Mouse (Mus musculus) liver, embryonic 12.5 days (tissue): ENCODE results near the gene Pgam2. TPM values are rescaled to one million over a fixed set of nuclear protein-coding genes. Genes with fewer than 3 reads are reported as not detected.

Experiments used
- ATAC-seq: fragments of 200-750 bp; cut with Nextera tagmentation; 2 replicates; pipeline ENCODE4 v1.8.0; 2017; ENCODE audit warnings: moderate number of reproducible peaks, mild to moderate bottlenecking, moderate library complexity
- H3K27ac ChIP-seq: fragments of 300-500 bp; sonication (generic); 2 replicates; pipeline ENCODE4 v1.5.1; 2016; ENCODE audit warnings: mild to moderate bottlenecking
- H3K27me3 ChIP-seq: fragments of 300-500 bp; sonication (generic); replicated peaks from 2 replicates; pipeline ENCODE4 v1.6.1; 2016; ENCODE audit warnings: mild to moderate bottlenecking, moderate library complexity
- H3K36me3 ChIP-seq: fragments of 300-500 bp; sonication (generic); 2 replicates; pipeline ENCODE4 v1.6.1; 2016; ENCODE audit warnings: mild to moderate bottlenecking, moderate library complexity
- H3K4me1 ChIP-seq: fragments of 300-500 bp; sonication (generic); 2 replicates; pipeline ENCODE4 v1.6.1; 2016
- H3K4me2 ChIP-seq: fragments of 300-500 bp; sonication (generic); 2 replicates; pipeline ENCODE4 v1.6.1; 2016; ENCODE audit warnings: mild to moderate bottlenecking, moderate library complexity
- H3K4me3 ChIP-seq: fragments of 300-500 bp; sonication (generic); 2 replicates; pipeline ENCODE4 v1.5.1; 2016; ENCODE audit warnings: mild to moderate bottlenecking, moderate library complexity
- H3K9ac ChIP-seq: fragments of 300-500 bp; sonication (generic); 2 replicates; pipeline ENCODE4 v1.6.1; 2016; ENCODE audit warnings: mild to moderate bottlenecking, moderate library complexity
- H3K9me3 ChIP-seq: fragments of 300-500 bp; sonication (generic); replicated peaks from 2 replicates; pipeline ENCODE4 v1.6.1; 2016; ENCODE audit warnings: mild to moderate bottlenecking, moderate library complexity
- WGBS: fragments of 180-500 bp; shearing (Covaris S2); methylation state at CpG from one replicate; pipeline ENCODE4 v1.1.7; 2016; ENCODE audit not compliant: insufficient replicate concordance; 5-methylcytosine and 5-hydroxymethylcytosine counted together
- polyA plus RNA-seq: library from polyadenylated mRNA; unstranded; fragments of >200 nt; fragmentation: Nextera tagmentation; extraction: Ambion mirVana; gene quantifications from 2 replicates; pipeline ENCODE4 v1.2.1, GENCODE M21; 2016

The Pgam2 gene
- polyA plus RNA-seq, 1 experiment from 2014 or later, result 1.7 TPM

- Histone ChIP-seq H3K9me3 (no peaks in the 10 kb centered on the region), H3K4me2 (no peak overlapping the region), H3K9ac (no peak overlapping the region), H3K27me3 (no peaks in the 10 kb centered on the region), H3K27ac (no peak overlapping the region), H3K4me3 (no peak overlapping the region), H3K36me3 (peaks cover 37% of the 10 kb centered on the region), H3K4me1 (peaks cover 23% of the 10 kb centered on the region)
- no peak for ATAC-seq
- WGBS, result 60% methylated on average over 8 of the region's 8 CpGs
Measured at GRCm38 (mm10) chr11:5802457-5803217, 896 bp downstream of the Pgam2 start.

DNA sequence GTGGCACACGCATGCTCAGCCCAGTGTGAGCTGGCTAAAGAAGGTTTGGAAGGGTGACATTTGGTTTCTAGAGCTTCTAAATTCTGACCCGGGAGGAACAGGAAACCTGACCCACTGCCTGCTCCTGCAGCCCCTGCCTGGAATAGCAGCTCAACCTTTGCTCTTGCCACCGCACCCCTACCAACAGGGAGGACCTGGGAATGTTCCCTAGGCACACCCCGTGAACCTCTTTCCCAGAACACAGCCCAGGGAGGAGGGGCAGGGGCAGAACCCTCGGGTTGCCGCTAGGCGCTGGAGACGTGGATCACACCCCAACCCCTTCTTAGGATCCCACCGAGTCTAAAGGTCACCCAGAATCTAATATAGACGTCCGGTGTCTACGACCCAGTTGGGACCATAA, 1.5 kb downstream of the Pgam2 start:
- Histone ChIP-seq H3K36me3 (peaks cover 43% of the 10 kb centered on the region), H3K4me2 (no peak overlapping the region), H3K4me1 (peaks cover 23% of the 10 kb centered on the region), H3K27ac (no peak overlapping the region), H3K4me3 (no peak overlapping the region), H3K9me3 (no peaks in the 10 kb centered on the region), H3K27me3 (no peaks in the 10 kb centered on the region), H3K9ac (no peak overlapping the region)
- ATAC-seq, result no peak
- 62% methylated on average over 12 of the region's 12 CpGs for WGBS

DNA sequence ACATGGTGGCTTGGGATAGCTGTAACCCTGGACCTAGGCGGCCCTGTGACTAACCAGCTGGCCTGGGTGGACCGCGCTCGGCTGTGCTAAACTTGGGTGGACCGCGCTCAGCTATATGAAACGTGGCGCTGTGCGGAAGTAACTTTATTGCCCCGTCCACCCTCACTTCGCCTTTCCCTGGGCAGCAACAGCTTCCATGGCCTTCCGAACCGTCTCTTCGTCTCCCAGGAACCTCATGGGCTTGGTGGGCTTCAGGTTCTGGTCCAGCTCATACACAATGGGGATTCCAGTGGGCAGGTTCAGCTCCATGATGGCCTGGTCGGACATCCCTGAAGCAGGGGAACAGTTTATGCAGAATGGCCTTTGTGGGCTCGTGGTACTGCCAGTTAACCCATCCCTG, 2.0 kb downstream of the Pgam2 start:
- ATAC-seq, result no peak
- Histone ChIP-seq H3K9me3 (no peaks in the 10 kb centered on the region), H3K9ac (no peak overlapping the region), H3K4me1 (peaks cover 23% of the 10 kb centered on the region), H3K4me3 (no peak overlapping the region), H3K36me3 (peaks cover 48% of the 10 kb centered on the region), H3K27ac (no peak overlapping the region), H3K4me2 (no peak overlapping the region), H3K27me3 (no peaks in the 10 kb centered on the region)
- 88% methylated on average over 16 of the region's 16 CpGs for WGBS

- Histone ChIP-seq H3K4me1 (peaks cover 23% of the 10 kb centered on the region), H3K36me3 (peaks cover 65% of the 10 kb centered on the region)
- 78% methylated on average over 17 of the region's 17 CpGs for WGBS
Measured at GRCm38 (mm10) chr11:5799621-5800490, 3.7 kb downstream of the Pgam2 start.

DNA sequence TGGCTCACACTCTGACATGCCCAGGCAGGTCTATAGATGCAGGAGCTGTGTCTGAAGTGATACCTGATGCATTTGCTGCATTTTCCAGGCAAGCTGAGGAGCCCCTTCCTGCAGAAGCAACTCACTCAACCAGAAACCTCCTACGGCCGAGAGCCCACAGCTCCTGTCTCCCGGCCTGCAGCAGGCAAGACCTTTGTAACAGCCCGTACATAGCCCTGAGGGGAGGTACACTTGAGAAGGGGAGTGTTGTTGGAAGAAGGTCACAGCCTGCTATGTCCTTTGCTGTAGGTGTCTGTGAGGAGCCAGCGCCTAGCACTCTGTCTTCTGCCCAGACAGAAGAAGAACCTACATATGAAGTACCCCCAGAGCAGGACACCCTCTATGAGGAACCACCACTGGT, 5.6 kb downstream of the Pgam2 start:
- peaks cover 83% of the 10 kb centered on the region for H3K36me3 ChIP-seq
- 92% methylated on average over 5 of the region's 5 CpGs for WGBS

More at GRCm38 (mm10) chr11:5799621-5800490, 3.7 kb downstream of the Pgam2 start:
- Histone ChIP-seq H3K27me3 (no peaks in the 10 kb centered on the region), H3K27ac (no peak overlapping the region), H3K9ac (no peak overlapping the region), H3K4me3 (no peak overlapping the region), H3K4me2 (no peak overlapping the region), H3K9me3 (no peaks in the 10 kb centered on the region)
- ATAC-seq, result no peak

DNA sequence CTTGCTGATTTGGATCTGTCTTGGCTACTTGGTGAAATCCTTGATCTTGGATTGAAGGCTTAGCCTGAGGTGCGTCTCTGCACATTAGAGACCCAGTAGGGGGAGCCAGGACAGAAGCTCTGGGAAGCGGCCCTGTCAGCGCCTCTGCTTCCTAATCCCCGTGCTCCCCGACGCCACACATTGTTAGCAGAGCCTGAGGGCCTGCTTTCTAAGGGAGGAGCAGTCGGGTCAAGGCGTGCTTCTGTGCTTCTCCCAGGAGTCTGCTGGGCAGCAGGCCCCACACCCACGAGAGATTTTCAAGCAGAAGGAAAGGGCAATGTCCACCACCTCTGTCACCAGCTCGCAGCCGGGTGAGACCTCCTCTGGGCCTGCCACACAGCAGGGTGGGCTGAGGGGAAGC, 6.2 kb downstream of the Pgam2 start:
- peaks cover 6% of the 10 kb centered on the region; the same call in 1 of the 2 replicates for H3K4me1 ChIP-seq
- H3K27ac ChIP-seq, result no peak overlapping the region
- no peaks in the 10 kb centered on the region for H3K9me3 ChIP-seq
- H3K4me3 ChIP-seq, result no peak overlapping the region
- no peak overlapping the region for H3K9ac ChIP-seq
- ATAC-seq, result no peak
- no peak overlapping the region for H3K4me2 ChIP-seq
- WGBS, result 82% methylated on average over 11 of the region's 11 CpGs
- H3K36me3 ChIP-seq, result peaks cover 89% of the 10 kb centered on the region
- no peaks in the 10 kb centered on the region for H3K27me3 ChIP-seq

More for the DNA sequence above, 5.6 kb downstream of the Pgam2 start:
- ATAC-seq, result no peak
- H3K9me3 ChIP-seq, result no peaks in the 10 kb centered on the region
- H3K9ac ChIP-seq, result no peak overlapping the region
- H3K27ac ChIP-seq, result no peak overlapping the region
- H3K4me1 ChIP-seq, result peaks cover 11% of the 10 kb centered on the region
- no peaks in the 10 kb centered on the region for H3K27me3 ChIP-seq
- no peak overlapping the region for H3K4me2 ChIP-seq
- H3K4me3 ChIP-seq, result no peak overlapping the region

GRCm38 (mm10) chr11:5796939-5797338, 6.6 kb downstream of the Pgam2 start:
- no peak overlapping the region for H3K27ac ChIP-seq
- H3K27me3 ChIP-seq, result no peaks in the 10 kb centered on the region
- H3K4me2 ChIP-seq, result no peak overlapping the region
- H3K36me3 ChIP-seq, result peaks cover 93% of the 10 kb centered on the region
- H3K4me3 ChIP-seq, result no peak overlapping the region
- H3K9ac ChIP-seq, result no peak overlapping the region
- no peak for ATAC-seq
- WGBS, result 84% methylated on average over 15 of the region's 15 CpGs
- no peaks in the 10 kb centered on the region for H3K9me3 ChIP-seq
- H3K4me1 ChIP-seq, result 0 out of 2 replicates have a peak, but pooled peaks cover 1% of the 10 kb centered on the region

DNA sequence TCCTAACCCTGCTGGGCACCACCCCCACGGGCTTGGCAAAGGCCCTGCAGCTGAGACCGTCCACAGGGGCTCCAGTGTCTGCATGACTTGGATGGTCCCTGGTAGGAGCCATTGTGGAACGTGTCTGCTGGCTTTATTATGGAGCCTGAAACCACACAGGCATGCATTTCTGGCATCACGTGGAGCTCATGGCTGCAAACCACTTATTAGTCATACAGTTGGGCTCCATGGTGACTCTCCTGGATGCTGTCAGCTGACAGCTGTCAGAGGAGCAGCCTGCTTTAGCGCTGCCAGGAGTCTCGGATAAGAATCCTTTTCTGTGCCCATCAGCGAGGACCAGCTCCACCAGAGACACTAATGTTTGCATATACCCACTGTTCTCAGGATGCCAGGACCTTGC, 7.8 kb downstream of the Pgam2 start:
- no peak overlapping the region for H3K9ac ChIP-seq
- no peak overlapping the region for H3K4me2 ChIP-seq
- no peaks in the 10 kb centered on the region for H3K27me3 ChIP-seq
- H3K4me3 ChIP-seq, result no peak overlapping the region
- no peak overlapping the region for H3K27ac ChIP-seq
- WGBS, result 82% methylated on average over 7 of the region's 7 CpGs
- peaks cover 1% of the 10 kb centered on the region for H3K4me1 ChIP-seq
- no peaks in the 10 kb centered on the region for H3K9me3 ChIP-seq
- no peak for ATAC-seq
- H3K36me3 ChIP-seq, result peaks cover 95% of the 10 kb centered on the region

DNA sequence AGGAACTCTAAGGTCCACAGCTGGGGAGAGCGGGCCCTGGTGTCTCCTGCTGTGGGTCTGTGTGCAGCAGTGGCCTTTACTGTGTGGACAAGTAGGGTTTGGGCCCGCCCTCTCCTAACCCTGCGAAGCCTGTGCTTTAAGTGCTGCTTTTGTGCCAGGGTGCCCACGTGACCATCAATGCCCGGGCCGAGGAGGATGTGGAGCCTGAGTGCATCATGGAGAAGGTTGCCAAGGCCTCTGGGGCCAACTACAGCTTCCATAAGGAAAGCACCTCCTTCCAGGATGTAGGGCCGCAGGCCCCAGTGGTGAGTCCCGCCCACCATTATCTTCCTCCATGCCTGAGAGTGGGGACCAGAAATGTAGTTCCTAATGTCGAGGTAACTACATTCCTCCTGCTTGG, 8.2 kb downstream of the Pgam2 start:
- peaks cover 93% of the 10 kb centered on the region for H3K36me3 ChIP-seq
- ATAC-seq, result no peak
- WGBS, result 81% methylated on average over 9 of the region's 9 CpGs
- H3K4me3 ChIP-seq, result no peak overlapping the region
- H3K9ac ChIP-seq, result no peak overlapping the region
- H3K4me2 ChIP-seq, result no peak overlapping the region
- no peaks in the 10 kb centered on the region for H3K9me3 ChIP-seq
- no peaks in the 10 kb centered on the region for H3K27me3 ChIP-seq
- peaks cover 5% of the 10 kb centered on the region for H3K4me1 ChIP-seq
- no peak overlapping the region for H3K27ac ChIP-seq

- H3K27ac ChIP-seq, result no peak overlapping the region
- H3K36me3 ChIP-seq, result peaks cover 47% of the 10 kb centered on the region
- 89% methylated on average over 1 of the region's 1 CpGs for WGBS
- peaks cover 33% of the 10 kb centered on the region for H3K4me1 ChIP-seq
- no peaks in the 10 kb centered on the region for H3K9me3 ChIP-seq
- no peak overlapping the region for H3K4me2 ChIP-seq
- H3K4me3 ChIP-seq, result no peak overlapping the region
- no peaks in the 10 kb centered on the region for H3K27me3 ChIP-seq
- ATAC-seq, result no peak
- H3K9ac ChIP-seq, result no peak overlapping the region
Measured at GRCm38 (mm10) chr11:5790431-5790830, 13.1 kb downstream of the Pgam2 start.

- Histone ChIP-seq H3K4me2 (peak overlapping the region; percentile 88), H3K9me3 (no peaks in the 10 kb centered on the region), H3K27me3 (no peaks in the 10 kb centered on the region), H3K27ac (peak overlapping the region; percentile 98; the same call in 1 of the 2 replicates), H3K4me1 (peaks cover 33% of the 10 kb centered on the region), H3K9ac (peak overlapping the region; percentile 87), H3K4me3 (peak overlapping the region; percentile 84), H3K36me3 (peaks cover 42% of the 10 kb centered on the region)
- ATAC-seq, result no peak
- WGBS, result 47% methylated on average over 3 of the region's 3 CpGs
Measured at GRCm38 (mm10) chr11:5789754-5790333, 13.7 kb downstream of the Pgam2 start.
